Mouse (Mus musculus): ENCODE data around the gene Olfr524. TPM values are rescaled to one million over a fixed set of nuclear protein-coding genes. Genes with fewer than 3 reads are reported as not detected.

Gene Olfr524
- not detected in 2 replicates for polyA plus RNA-seq (2016; fragmentation: Nextera tagmentation; extraction: Ambion mirVana)

- H3K27ac ChIP-seq, result no peak within 1 kb of the TSS
- no peak for DNase-seq (ENCODE audit: low spot score)
These were observed at the start of gene Olfr524 for GRCm38 (mm10) chr7:140205864-140206263. Gene Olfr524, minus strand, starts transcription at chr7:140205964.

GRCm38 (mm10) chr7:140253780-140254299 lies 48.1 kb upstream of the Olfr524 start:
- no peak for DNase-seq (ENCODE audit: low spot score)
- Histone ChIP-seq H3K27me3 (ENCODE audit: low read depth, poor library complexity, severe bottlenecking) (no peaks in the 10 kb centered on the region), H3K27ac (no peak overlapping the region), H3K4me1 (no peaks in the 10 kb centered on the region), H3K36me3 (no peaks in the 10 kb centered on the region), H3K9me3 (replicated peaks) (no peaks in the 10 kb centered on the region), H3K4me3 (no peak overlapping the region)
- whole genome bisulfite sequencing, result 88% methylated on average over 7 of the region's 7 CpGs

More at GRCm38 (mm10) chr7:140205864-140206263, at the start of gene Olfr524:
- Histone ChIP-seq H3K4me3 (no peak within 1 kb of the TSS), H3K27me3 (ENCODE audit: low read depth, poor library complexity, severe bottlenecking) (no peaks in the 10 kb centered on the region), H3K4me1 (no peaks in the 10 kb centered on the region), H3K9me3 (replicated peaks) (no peaks in the 10 kb centered on the region), H3K36me3 (no peaks in the 10 kb centered on the region)

GRCm38 (mm10) chr7:140247216-140247615 lies 41.5 kb upstream of the Olfr524 start, which contains the start of gene 5830411N06Rik:
Gene 5830411N06Rik, plus strand, starts transcription at chr7:140247284.
- H3K27ac ChIP-seq, result no peak within 1 kb of the TSS
- H3K4me1 ChIP-seq, result no peaks in the 10 kb centered on the region
- no peaks in the 10 kb centered on the region for H3K9me3 ChIP-seq (replicated peaks)
- H3K27me3 ChIP-seq (ENCODE audit: low read depth, poor library complexity, severe bottlenecking), result no peaks in the 10 kb centered on the region
- DNase-seq (ENCODE audit: low spot score), result no peak
- no peaks in the 10 kb centered on the region for H3K36me3 ChIP-seq
- H3K4me3 ChIP-seq, result no peak within 1 kb of the TSS
- 87% methylated on average over 4 of the region's 4 CpGs for WGBS

GRCm38 (mm10) chr7:140233696-140234095 lies 27.9 kb upstream of the Olfr524 start:
- H3K4me1 ChIP-seq, result no peaks in the 10 kb centered on the region
- no peak for DNase-seq (ENCODE audit: low spot score)
- H3K27ac ChIP-seq, result no peak overlapping the region
- H3K36me3 ChIP-seq, result no peaks in the 10 kb centered on the region
- WGBS, result 94% methylated on average over 3 of the region's 3 CpGs
- H3K9me3 ChIP-seq (replicated peaks), result no peaks in the 10 kb centered on the region
- no peak overlapping the region for H3K4me3 ChIP-seq
- H3K27me3 ChIP-seq (ENCODE audit: low read depth, poor library complexity, severe bottlenecking), result no peaks in the 10 kb centered on the region

- DNase-seq (ENCODE audit: low spot score), result no peak
- no peaks in the 10 kb centered on the region for H3K9me3 ChIP-seq (replicated peaks)
- H3K36me3 ChIP-seq, result no peaks in the 10 kb centered on the region
- no peak overlapping the region for H3K4me3 ChIP-seq
- H3K4me1 ChIP-seq, result no peaks in the 10 kb centered on the region
- WGBS, result 79% methylated on average over 2 of the region's 2 CpGs
- no peak overlapping the region for H3K27ac ChIP-seq
- no peaks in the 10 kb centered on the region for H3K27me3 ChIP-seq (ENCODE audit: low read depth, poor library complexity, severe bottlenecking)
These were observed 25.3 kb upstream of the Olfr524 start for GRCm38 (mm10) chr7:140231026-140231425.

- H3K27me3 ChIP-seq (ENCODE audit: low read depth, poor library complexity, severe bottlenecking), result no peaks in the 10 kb centered on the region
- no peak for DNase-seq (ENCODE audit: low spot score)
- H3K27ac ChIP-seq, result no peak overlapping the region
- 88% methylated on average over 13 of the region's 13 CpGs for WGBS
- H3K36me3 ChIP-seq, result no peaks in the 10 kb centered on the region
- no peaks in the 10 kb centered on the region for H3K4me1 ChIP-seq
- H3K4me3 ChIP-seq, result no peak overlapping the region
- H3K9me3 ChIP-seq (replicated peaks), result no peaks in the 10 kb centered on the region
These were observed 22.7 kb upstream of the Olfr524 start for GRCm38 (mm10) chr7:140228476-140228875.

GRCm38 (mm10) chr7:140224209-140224608 lies 18.4 kb upstream of the Olfr524 start:
- H3K27me3 ChIP-seq (ENCODE audit: low read depth, poor library complexity, severe bottlenecking), result no peaks in the 10 kb centered on the region
- no peaks in the 10 kb centered on the region for H3K9me3 ChIP-seq (replicated peaks)
- WGBS, result 88% methylated on average over 13 of the region's 13 CpGs
- no peaks in the 10 kb centered on the region for H3K4me1 ChIP-seq
- DNase-seq (ENCODE audit: low spot score), result no peak
- H3K36me3 ChIP-seq, result no peaks in the 10 kb centered on the region
- no peak overlapping the region for H3K4me3 ChIP-seq
- no peak overlapping the region for H3K27ac ChIP-seq

- Histone ChIP-seq H3K27me3 (ENCODE audit: low read depth, poor library complexity, severe bottlenecking) (no peaks in the 10 kb centered on the region), H3K9me3 (replicated peaks) (no peaks in the 10 kb centered on the region), H3K4me1 (no peaks in the 10 kb centered on the region), H3K27ac (no peak overlapping the region), H3K4me3 (no peak overlapping the region), H3K36me3 (no peaks in the 10 kb centered on the region)
- no peak for DNase-seq (ENCODE audit: low spot score)
- WGBS, result 83% methylated on average over 4 of the region's 4 CpGs
These were observed 14.6 kb upstream of the Olfr524 start for GRCm38 (mm10) chr7:140220375-140220774.

GRCm38 (mm10) chr7:140219268-140219667 lies 13.5 kb upstream of the Olfr524 start:
- Histone ChIP-seq H3K9me3 (replicated peaks) (no peaks in the 10 kb centered on the region), H3K27ac (no peak overlapping the region), H3K36me3 (no peaks in the 10 kb centered on the region), H3K27me3 (ENCODE audit: low read depth, poor library complexity, severe bottlenecking) (no peaks in the 10 kb centered on the region), H3K4me1 (no peaks in the 10 kb centered on the region), H3K4me3 (no peak overlapping the region)
- DNase-seq (ENCODE audit: low spot score), result no peak
- WGBS, result 28% methylated on average over 1 of the region's 1 CpGs

GRCm38 (mm10) chr7:140217967-140218366 lies 12.2 kb upstream of the Olfr524 start, which contains the start of gene Cd163l1:
Gene Cd163l1, plus strand, starts transcription at chr7:140218267.
- H3K9me3 ChIP-seq (replicated peaks), result no peaks in the 10 kb centered on the region
- no peaks in the 10 kb centered on the region for H3K4me1 ChIP-seq
- WGBS, result 94% methylated on average over 2 of the region's 2 CpGs
- DNase-seq (ENCODE audit: low spot score), result no peak
- H3K36me3 ChIP-seq, result no peaks in the 10 kb centered on the region
- no peak within 1 kb of the TSS for H3K4me3 ChIP-seq
- no peak within 1 kb of the TSS for H3K27ac ChIP-seq
- H3K27me3 ChIP-seq (ENCODE audit: low read depth, poor library complexity, severe bottlenecking), result no peaks in the 10 kb centered on the region

GRCm38 (mm10) chr7:140213841-140214240 lies 8.1 kb upstream of the Olfr524 start:
- no peak overlapping the region for H3K27ac ChIP-seq
- DNase-seq (ENCODE audit: low spot score), result no peak
- 87% methylated on average over 5 of the region's 5 CpGs for WGBS
- no peaks in the 10 kb centered on the region for H3K36me3 ChIP-seq
- no peak overlapping the region for H3K4me3 ChIP-seq
- H3K4me1 ChIP-seq, result no peaks in the 10 kb centered on the region
- H3K9me3 ChIP-seq (replicated peaks), result no peaks in the 10 kb centered on the region
- H3K27me3 ChIP-seq (ENCODE audit: low read depth, poor library complexity, severe bottlenecking), result no peaks in the 10 kb centered on the region

- no peaks in the 10 kb centered on the region for H3K27me3 ChIP-seq (ENCODE audit: low read depth, poor library complexity, severe bottlenecking)
- H3K36me3 ChIP-seq, result no peaks in the 10 kb centered on the region
- no peak overlapping the region for H3K4me3 ChIP-seq
- no peaks in the 10 kb centered on the region for H3K4me1 ChIP-seq
- DNase-seq (ENCODE audit: low spot score), result no peak
- no peaks in the 10 kb centered on the region for H3K9me3 ChIP-seq (replicated peaks)
- 87% methylated on average over 3 of the region's 3 CpGs for WGBS
- H3K27ac ChIP-seq, result no peak overlapping the region
These were observed 2.9 kb upstream of the Olfr524 start for GRCm38 (mm10) chr7:140208677-140209076.

- no peak for DNase-seq (ENCODE audit: low spot score)
- Histone ChIP-seq H3K27me3 (ENCODE audit: low read depth, poor library complexity, severe bottlenecking) (no peaks in the 10 kb centered on the region), H3K4me3 (no peak overlapping the region), H3K36me3 (no peaks in the 10 kb centered on the region), H3K4me1 (no peaks in the 10 kb centered on the region), H3K9me3 (replicated peaks) (no peaks in the 10 kb centered on the region), H3K27ac (no peak overlapping the region)
- WGBS, result 80% methylated on average over 8 of the region's 8 CpGs
These were observed 2.4 kb upstream of the Olfr524 start for GRCm38 (mm10) chr7:140208153-140208552.

GRCm38 (mm10) chr7:140206904-140207303 lies 1.1 kb upstream of the Olfr524 start:
- H3K4me3 ChIP-seq, result no peak overlapping the region
- H3K4me1 ChIP-seq, result no peaks in the 10 kb centered on the region
- H3K36me3 ChIP-seq, result no peaks in the 10 kb centered on the region
- H3K27ac ChIP-seq, result no peak overlapping the region
- H3K9me3 ChIP-seq (replicated peaks), result no peaks in the 10 kb centered on the region
- DNase-seq (ENCODE audit: low spot score), result no peak
- WGBS, result 82% methylated on average over 3 of the region's 3 CpGs
- H3K27me3 ChIP-seq (ENCODE audit: low read depth, poor library complexity, severe bottlenecking), result no peaks in the 10 kb centered on the region

All from limb, embryonic 10.5 days (tissue).